Mouse (Mus musculus): Measurements from ENCODE around the gene Sprr2d. TPM values are rescaled to one million over a fixed set of nuclear protein-coding genes. Genes with fewer than 3 reads are reported as not detected.

The Sprr2d gene
- polyA plus RNA-seq (2012; fragmentation: generic; extraction: Trizol): not detected

GRCm38 (mm10) chr3:92338840-92339239 is at the start of gene Sprr2d:
Sprr2d (plus strand) TSS chr3:92339140.

GRCm38 (mm10) chr3:92316320-92316719 is 22.6 kb upstream of the Sprr2d start, which contains the start of gene Sprr2b:
Sprr2b (plus strand) TSS chr3:92316620.

DNA sequence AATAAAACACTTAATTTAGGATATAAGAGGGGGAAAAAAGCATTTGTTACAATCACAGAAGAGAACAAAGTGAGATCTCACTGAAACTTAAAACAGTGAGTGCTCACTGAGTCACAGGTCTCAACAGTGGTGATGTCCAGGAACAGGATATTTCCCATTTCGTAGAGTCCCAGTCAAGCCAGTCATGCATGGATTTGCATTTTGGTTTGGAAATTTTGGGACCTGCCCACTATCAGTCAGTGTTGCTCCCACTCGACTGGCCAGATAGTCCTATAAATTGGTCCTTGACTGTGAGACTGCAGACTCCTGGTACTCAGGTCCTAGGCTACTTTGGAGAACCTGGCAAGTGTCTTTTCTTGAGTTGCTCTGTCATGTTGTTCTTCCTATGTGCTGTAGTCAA is 12.9 kb downstream of the Sprr2d start, which contains the start of gene Sprr2e:
Gene Sprr2e (plus strand): TSS at position 301 of the 400 bp plus-strand sequence.

GRCm38 (mm10) chr3:92364887-92365286 is 25.9 kb downstream of the Sprr2d start, which contains the start of gene Sprr2f:
Sprr2f (plus strand) TSS chr3:92365187.

GRCm38 (mm10) chr3:92385385-92385784 is 46.4 kb downstream of the Sprr2d start, which contains the start of gene Sprr2h:
Sprr2h (plus strand) TSS chr3:92385685.

Other genes with a start within 250 kb of the Sprr2d start
- not detected for gene Prr9, start 215.2 kb upstream of the Sprr2d start, polyA plus RNA-seq (2012; fragmentation: generic; extraction: Trizol)
- gene Lelp1, start 196.4 kb upstream of the Sprr2d start, polyA plus RNA-seq (2012; fragmentation: generic; extraction: Trizol): not detected
- not detected for gene Sprr2a1, start 123.3 kb upstream of the Sprr2d start, polyA plus RNA-seq (2012; fragmentation: generic; extraction: Trizol)
- gene Sprr2a2, start 123.2 kb upstream of the Sprr2d start, polyA plus RNA-seq (2012; fragmentation: generic; extraction: Trizol): under 1 TPM; 0.09 to 0.75 TPM
- under 1 TPM in 1 of 2 experiments, not detected in 1; 0.06 TPM for gene Sprr2a3, start 53.7 kb upstream of the Sprr2d start, polyA plus RNA-seq (2012; fragmentation: generic; extraction: Trizol)
- not detected for gene Sprr2b, start 22.5 kb upstream of the Sprr2d start, polyA plus RNA-seq (2012; fragmentation: generic; extraction: Trizol)
- under 1 TPM in 1 of 2 experiments, not detected in 1; 0.05 TPM for gene Sprr2e, start 13.0 kb downstream of the Sprr2d start, polyA plus RNA-seq (2012; fragmentation: generic; extraction: Trizol)
- gene Sprr2f, start 26.0 kb downstream of the Sprr2d start, polyA plus RNA-seq (2012; fragmentation: generic; extraction: Trizol): not detected
- gene Sprr2h, start 46.5 kb downstream of the Sprr2d start, polyA plus RNA-seq (2012; fragmentation: generic; extraction: Trizol): under 1 TPM in 1 of 2 experiments, not detected in 1; 0.04 TPM
- not detected for gene Sprr2i, start 68.9 kb downstream of the Sprr2d start, polyA plus RNA-seq (2012; fragmentation: generic; extraction: Trizol)
- gene Sprr2j-ps, start 78.9 kb downstream of the Sprr2d start, polyA plus RNA-seq (2012; fragmentation: generic; extraction: Trizol): under 1 TPM in 1 of 2 experiments, not detected in 1; 0.15 TPM
- gene Gm9774, start 90.3 kb downstream of the Sprr2d start, polyA plus RNA-seq (2012; fragmentation: generic; extraction: Trizol): 10 to 100 TPM in 1 of 2 experiments, 1 to 10 TPM in 1; 6.3 to 13.3 TPM
- gene Sprr2k, start 93.4 kb downstream of the Sprr2d start, polyA plus RNA-seq (2012; fragmentation: generic; extraction: Trizol): 1 to 10 TPM in 1 of 2 experiments, under 1 TPM in 1; 0.38 to 2.1 TPM
- gene Sprr1b, start 99.6 kb downstream of the Sprr2d start, polyA plus RNA-seq (2012; fragmentation: generic; extraction: Trizol): not detected
- not detected for gene Sprr3, start 119.6 kb downstream of the Sprr2d start, polyA plus RNA-seq (2012; fragmentation: generic; extraction: Trizol)
- 10 to 100 TPM in 1 of 2 experiments, 1 to 10 TPM in 1; 4.8 to 21.7 TPM for gene Sprr1a, start 146.8 kb downstream of the Sprr2d start, polyA plus RNA-seq (2012; fragmentation: generic; extraction: Trizol)
- gene Sprr4, start 161.4 kb downstream of the Sprr2d start, polyA plus RNA-seq (2012; fragmentation: generic; extraction: Trizol): not detected
- not detected for gene 2310046K23Rik, start 195.4 kb downstream of the Sprr2d start, polyA plus RNA-seq (2012; fragmentation: generic; extraction: Trizol)
- gene Ivl, start 234.6 kb downstream of the Sprr2d start, polyA plus RNA-seq (2012; fragmentation: generic; extraction: Trizol): under 1 TPM; 0.01 to 0.02 TPM
- gene Smcp, start 249.9 kb downstream of the Sprr2d start, polyA plus RNA-seq (2012; fragmentation: generic; extraction: Trizol): not detected